Mouse (Mus musculus): ENCODE measurements around the gene Slc35f2. TPM values are rescaled to one million over a fixed set of nuclear protein-coding genes. Genes with fewer than 3 reads are reported as not detected.

Gene Slc35f2
- total RNA-seq, 2 experiments from 2014 or later = not detected

DNA sequence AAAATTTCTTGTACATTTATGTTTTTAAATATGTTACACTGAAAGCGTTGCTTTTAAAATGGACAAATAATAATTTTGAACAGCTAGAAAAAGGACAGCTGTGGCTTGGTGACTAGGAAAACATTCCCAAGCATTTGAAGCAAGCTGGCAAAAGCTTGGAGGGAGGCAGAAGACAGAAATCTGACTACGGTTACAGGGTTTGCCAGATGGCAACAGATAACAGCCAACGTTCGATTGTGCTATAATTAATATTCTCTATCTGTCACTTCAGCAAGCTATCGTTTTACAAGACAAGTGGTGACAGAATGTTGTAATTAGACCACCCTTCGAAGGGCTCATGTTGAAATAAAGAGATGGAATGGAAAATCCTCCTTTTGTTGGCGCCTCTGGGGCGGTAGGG, 77.2 kb downstream of the Slc35f2 start:
- Histone ChIP-seq H3K4me3 (no peak overlapping the region), H3K27ac (no peak overlapping the region)
- no peak for TF ChIP-seq CTCF (IDR thresholded peaks at IDR 0.05)
- no peak for DNase-seq
- intact Hi-C loops (cut with DNase I) = no loop called here

- intact Hi-C loops (cut with DNase I) = no loop called here
- Histone ChIP-seq H3K4me3 (no peak within 1 kb of the TSS), H3K27ac (no peak within 1 kb of the TSS)
- TF ChIP-seq CTCF (IDR thresholded peaks at IDR 0.05) = no peak
- DNase-seq = no peak
These were observed 78.5 kb downstream of the Slc35f2 start, which contains the start of gene Sln for GRCm38 (mm10) chr9:53849864-53850263. TSS of gene Sln (plus strand) at chr9:53850164.

- no peak overlapping the region for H3K27ac ChIP-seq
- no peak overlapping the region for H3K4me3 ChIP-seq
- intact Hi-C loops (cut with DNase I) = no loop called here
- TF ChIP-seq CTCF (IDR thresholded peaks at IDR 0.05) = no peak
- peak; percentile 28 for DNase-seq
These were observed 80.8 kb downstream of the Slc35f2 start for GRCm38 (mm10) chr9:53852158-53852557.

- no peak for DNase-seq
- Histone ChIP-seq H3K27ac (no peak overlapping the region), H3K4me3 (no peak overlapping the region)
- no peak for TF ChIP-seq CTCF (IDR thresholded peaks at IDR 0.05)
- intact Hi-C loops (cut with DNase I) = no loop called here
These were observed 82.3 kb downstream of the Slc35f2 start for GRCm38 (mm10) chr9:53853672-53854071.

DNA sequence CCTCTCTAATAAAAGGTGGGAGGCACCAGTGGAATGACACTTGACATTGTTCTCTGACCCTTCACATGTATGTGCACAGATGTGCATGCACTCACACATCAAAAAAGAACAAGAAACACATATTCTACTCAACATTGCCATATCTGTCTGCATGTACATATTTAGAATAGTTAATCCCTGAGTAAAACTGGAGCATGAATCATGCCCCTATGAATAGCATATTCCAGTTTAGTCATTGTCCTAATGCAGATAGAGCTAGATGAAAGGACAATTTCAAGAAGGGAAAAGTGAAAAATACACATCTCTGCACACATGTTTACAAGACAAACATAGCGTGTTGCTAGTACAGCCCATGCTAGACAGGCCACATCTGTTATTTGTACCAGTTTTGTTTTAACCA, 83.2 kb downstream of the Slc35f2 start:
- intact Hi-C loops (cut with DNase I) = no loop called here
- Histone ChIP-seq H3K4me3 (no peak overlapping the region), H3K27ac (no peak overlapping the region)
- DNase-seq = no peak
- TF ChIP-seq CTCF (IDR thresholded peaks at IDR 0.05) = no peak

DNA sequence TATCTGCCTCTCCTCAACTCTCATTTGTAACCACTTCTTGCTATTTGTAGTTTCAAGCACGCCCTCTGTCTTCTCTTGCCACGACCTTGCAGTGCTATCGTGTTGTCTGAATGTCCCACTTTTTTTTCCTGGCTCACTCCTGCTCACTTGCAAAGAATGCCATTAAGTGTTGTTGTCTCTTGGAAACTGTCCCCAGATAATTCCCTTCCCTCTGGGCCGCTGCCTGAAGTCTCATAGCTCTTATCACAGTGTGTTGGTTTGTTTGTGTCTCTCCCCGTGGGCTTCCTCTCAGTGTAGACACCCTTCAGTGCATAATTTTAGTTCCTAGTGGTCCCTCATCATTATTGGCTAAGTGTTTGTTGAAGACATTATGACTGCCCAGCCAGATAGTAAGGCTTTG, 86.5 kb downstream of the Slc35f2 start:
- intact Hi-C loops (cut with DNase I) = no loop called here
- Histone ChIP-seq H3K27ac (no peak overlapping the region), H3K4me3 (no peak overlapping the region)
- no peak for TF ChIP-seq CTCF (IDR thresholded peaks at IDR 0.05)
- DNase-seq = no peak

Other genes with a start within 250 kb of the Slc35f2 start
- 1 to 10 TPM; 5.7 to 6.7 TPM for gene Atm, start 234.8 kb upstream of the Slc35f2 start, total RNA-seq (2021)
- 1 to 10 TPM; 4.7 to 4.9 TPM for gene Npat, start 234.5 kb upstream of the Slc35f2 start, total RNA-seq (2021)
- 100 to 1,000 TPM; 116 to 180 TPM for gene Acat1, start 161.2 kb upstream of the Slc35f2 start, total RNA-seq (2021)
- 10 to 100 TPM; 77.2 to 80.3 TPM for gene Cul5, start 101.5 kb upstream of the Slc35f2 start, total RNA-seq (2021)
- under 1 TPM in 1 of 2 experiments, not detected in 1; 0.11 TPM for gene Rab39, start 65.3 kb upstream of the Slc35f2 start, total RNA-seq (2021)
- under 1 TPM; 0.50 to 0.54 TPM for gene Sln, start 78.6 kb downstream of the Slc35f2 start, total RNA-seq (2021)
- under 1 TPM in 1 of 2 experiments, not detected in 1; 0.17 TPM for gene Elmod1, start 203.8 kb downstream of the Slc35f2 start, total RNA-seq (2021)